Mouse (Mus musculus): ENCODE data around the gene Hspg2. TPM values are rescaled to one million over a fixed set of nuclear protein-coding genes. Genes with fewer than 3 reads are reported as not detected.

The Hspg2 gene
- polyA plus RNA-seq, 1 experiment from 2014 or later, result 7.5 TPM

Small RNA genes lying within 50 kb of the gene (microRNA-seq; reads per million reads assigned to microRNA genes)
- not detected for gene Mir7018

Other genes with a start within 250 kb of the Hspg2 start
- 3.8 and 5.0 TPM in 2 replicates for gene Wnt4, start 191.3 kb upstream of the Hspg2 start, polyA plus RNA-seq (2015; fragmentation: Nextera tagmentation; extraction: Ambion mirVana)
- 923 and 961 TPM in 2 replicates for gene Cdc42, start 111.0 kb upstream of the Hspg2 start, polyA plus RNA-seq (2015; fragmentation: Nextera tagmentation; extraction: Ambion mirVana)
- not detected in 2 replicates for gene Cela3a, start 59.0 kb upstream of the Hspg2 start, polyA plus RNA-seq (2015; fragmentation: Nextera tagmentation; extraction: Ambion mirVana)
- 0.86 TPM in 1 of 2 replicates, not detected in the other for gene Cela3b, start 38.2 kb upstream of the Hspg2 start, polyA plus RNA-seq (2015; fragmentation: Nextera tagmentation; extraction: Ambion mirVana)
- gene 1700013G24Rik, start 15.5 kb upstream of the Hspg2 start, polyA plus RNA-seq (2015; fragmentation: Nextera tagmentation; extraction: Ambion mirVana), result not detected in 2 replicates
- not detected in 2 replicates for gene Ldlrad2, start 105.8 kb downstream of the Hspg2 start, polyA plus RNA-seq (2015; fragmentation: Nextera tagmentation; extraction: Ambion mirVana)
- 59.3 and 61.6 TPM in 2 replicates for gene Usp48, start 125.0 kb downstream of the Hspg2 start, polyA plus RNA-seq (2015; fragmentation: Nextera tagmentation; extraction: Ambion mirVana)
- gene Rap1gap, start 196.0 kb downstream of the Hspg2 start, polyA plus RNA-seq (2015; fragmentation: Nextera tagmentation; extraction: Ambion mirVana), result 88.5 and 106 TPM in 2 replicates